Mouse (Mus musculus): ENCODE results near the gene Sin3a.

- no peak for TF ChIP-seq CTCF (IDR thresholded peaks at IDR 0.05; ENCODE audit: borderline replicate concordance, extremely low read depth, insufficient read depth, insufficient read length)
- TF ChIP-seq POLR2A (IDR thresholded peaks at IDR 0.05; ENCODE audit: borderline replicate concordance, extremely low read depth, insufficient read depth, insufficient read length, poor library complexity, severe bottlenecking) = no peak
Measured at GRCm38 (mm10) chr9:57139110-57139509, 67.3 kb downstream of the Sin3a start.

Data from brain, embryonic 14.5 days (tissue).